Mouse (Mus musculus): ENCODE measurements around the gene Efcab11. TPM values are rescaled to one million over a fixed set of nuclear protein-coding genes. Genes with fewer than 3 reads are reported as not detected.

The Efcab11 gene
- polyA plus RNA-seq, 1 experiment from 2014 or later, result 7.1 TPM

DNA sequence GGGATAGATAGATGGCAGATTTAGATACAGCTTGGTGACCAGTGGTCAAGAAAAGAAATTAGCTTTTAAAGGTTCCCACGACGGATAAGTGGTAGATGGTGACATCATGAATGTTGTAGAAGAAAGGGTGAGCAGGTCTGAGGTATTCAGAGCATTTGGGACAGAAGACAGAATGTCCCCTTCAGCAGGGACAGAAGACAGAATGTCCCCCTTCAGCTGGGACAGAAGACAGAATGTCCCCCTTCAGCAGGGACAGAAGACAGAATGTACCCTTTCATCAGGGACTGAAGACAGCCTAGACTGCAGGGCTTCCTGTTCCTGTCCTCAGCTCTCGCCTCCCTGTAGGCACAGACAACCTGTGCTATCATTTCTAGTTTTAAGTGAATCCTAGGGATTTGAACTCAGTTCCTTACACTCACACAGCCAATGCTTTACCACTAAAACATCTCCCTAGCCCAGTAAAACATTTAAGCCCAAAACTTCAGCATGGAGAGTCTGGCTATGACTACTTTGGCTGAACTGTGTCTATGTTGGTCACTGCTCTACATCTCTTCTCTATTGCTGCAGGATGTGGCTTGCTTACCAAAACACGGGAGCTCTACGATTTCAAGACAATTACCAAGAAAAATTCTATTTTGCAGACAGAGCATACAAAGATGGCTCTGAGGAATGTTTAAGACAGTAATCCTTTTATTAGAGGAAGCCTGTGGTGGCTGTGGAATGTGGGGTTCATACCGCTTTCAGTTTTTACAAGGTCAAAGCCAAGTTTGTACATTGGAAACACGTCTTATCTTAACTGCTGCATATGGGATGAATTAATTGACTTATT is 89.2 kb downstream of the Efcab11 start:
- ATAC-seq, result no peak
- 80% methylated on average over 7 of the region's 7 CpGs for WGBS
- H3K9me3 ChIP-seq (ENCODE audit: control insufficient read depth, low read length), result no peaks in the 10 kb centered on the region
- H3K4me3 ChIP-seq (replicated peaks; ENCODE audit: low read length), result no peak overlapping the region
- no peak overlapping the region for H3K9ac ChIP-seq (replicated peaks; ENCODE audit: low read depth, low read length)
- H3K4me1 ChIP-seq (replicated peaks; ENCODE audit: control insufficient read depth, insufficient read depth, low read length), result 0 out of 2 replicates have a peak, but pooled peaks cover 2% of the 10 kb centered on the region
- no peaks in the 10 kb centered on the region for H3K27me3 ChIP-seq (replicated peaks; ENCODE audit: control insufficient read depth, insufficient read depth, low read length)
- no peak overlapping the region for H3K4me2 ChIP-seq (ENCODE audit: low read length)
- no peak overlapping the region for H3K27ac ChIP-seq (ENCODE audit: low read length)
- no peaks in the 10 kb centered on the region for H3K36me3 ChIP-seq (ENCODE audit: control insufficient read depth, insufficient read depth)

DNA sequence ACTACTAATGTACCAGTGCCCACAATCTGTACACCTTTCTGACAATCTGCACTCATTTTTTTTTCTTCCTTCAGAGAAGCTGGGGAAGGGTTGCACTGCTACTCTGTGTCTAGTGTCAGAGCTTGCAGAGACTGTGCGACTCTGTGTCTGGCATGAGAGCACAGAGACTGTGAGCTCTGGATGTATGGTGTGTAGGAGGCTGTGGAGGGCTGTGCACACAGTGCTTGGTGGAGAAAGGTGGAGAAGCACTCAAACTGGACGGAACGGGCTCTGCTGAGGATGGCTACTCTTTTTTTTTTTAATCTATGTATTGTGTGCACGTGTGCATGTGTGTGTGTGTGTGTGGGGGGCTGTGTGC is 90.1 kb downstream of the Efcab11 start:
- H3K9ac ChIP-seq (replicated peaks; ENCODE audit: low read depth, low read length), result no peak overlapping the region
- 0 out of 2 replicates have a peak, but pooled peaks cover 2% of the 10 kb centered on the region for H3K4me1 ChIP-seq (replicated peaks; ENCODE audit: control insufficient read depth, insufficient read depth, low read length)
- WGBS, result 84% methylated on average over 4 of the region's 4 CpGs
- no peaks in the 10 kb centered on the region for H3K27me3 ChIP-seq (replicated peaks; ENCODE audit: control insufficient read depth, insufficient read depth, low read length)
- H3K36me3 ChIP-seq (ENCODE audit: control insufficient read depth, insufficient read depth), result no peaks in the 10 kb centered on the region
- no peaks in the 10 kb centered on the region for H3K9me3 ChIP-seq (ENCODE audit: control insufficient read depth, low read length)
- H3K27ac ChIP-seq (ENCODE audit: low read length), result no peak overlapping the region
- H3K4me3 ChIP-seq (replicated peaks; ENCODE audit: low read length), result no peak overlapping the region
- no peak for ATAC-seq
- no peak overlapping the region for H3K4me2 ChIP-seq (ENCODE audit: low read length)

DNA sequence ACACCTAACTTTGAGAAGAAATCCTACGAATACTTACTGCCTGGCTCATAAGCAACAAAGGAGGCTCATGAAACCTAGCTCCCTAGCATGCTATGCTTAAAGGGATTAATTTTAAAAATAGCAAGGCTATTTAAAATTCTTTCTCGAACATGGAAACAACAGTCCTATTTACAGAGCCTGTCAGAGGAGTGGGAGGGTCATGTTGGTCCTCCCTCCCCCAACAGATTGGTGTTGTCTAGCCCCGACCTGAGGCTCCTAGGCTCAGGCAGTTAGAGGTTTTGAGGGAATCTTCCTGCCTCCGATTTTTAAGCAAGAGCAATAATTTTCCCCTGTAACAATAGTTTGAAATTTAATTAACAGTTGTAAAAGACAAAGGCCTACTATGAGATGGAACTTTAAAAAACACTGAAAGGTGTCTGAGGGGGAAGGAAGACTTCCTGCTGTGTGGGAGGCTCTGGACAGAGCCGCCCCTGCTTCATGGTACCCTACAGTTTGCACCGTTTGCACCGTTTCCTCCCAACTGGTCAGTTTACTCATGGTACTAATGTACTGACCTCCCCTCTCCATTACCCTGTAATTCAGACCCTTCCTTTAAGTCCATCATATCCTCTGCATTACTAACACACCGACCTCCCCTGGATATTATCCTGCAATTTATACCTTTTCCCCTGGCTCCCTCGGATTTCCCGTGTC is 90.6 kb downstream of the Efcab11 start:
- Histone ChIP-seq H3K27me3 (replicated peaks; ENCODE audit: control insufficient read depth, insufficient read depth, low read length) (no peaks in the 10 kb centered on the region), H3K36me3 (ENCODE audit: control insufficient read depth, insufficient read depth) (no peaks in the 10 kb centered on the region), H3K4me2 (ENCODE audit: low read length) (no peak overlapping the region), H3K9ac (replicated peaks; ENCODE audit: low read depth, low read length) (no peak overlapping the region), H3K4me3 (replicated peaks; ENCODE audit: low read length) (no peak overlapping the region), H3K4me1 (replicated peaks; ENCODE audit: control insufficient read depth, insufficient read depth, low read length) (0 out of 2 replicates have a peak, but pooled peaks cover 2% of the 10 kb centered on the region), H3K9me3 (ENCODE audit: control insufficient read depth, low read length) (no peaks in the 10 kb centered on the region), H3K27ac (ENCODE audit: low read length) (no peak overlapping the region)
- ATAC-seq, result no peak
- WGBS, result 48% methylated on average over 10 of the region's 10 CpGs

DNA sequence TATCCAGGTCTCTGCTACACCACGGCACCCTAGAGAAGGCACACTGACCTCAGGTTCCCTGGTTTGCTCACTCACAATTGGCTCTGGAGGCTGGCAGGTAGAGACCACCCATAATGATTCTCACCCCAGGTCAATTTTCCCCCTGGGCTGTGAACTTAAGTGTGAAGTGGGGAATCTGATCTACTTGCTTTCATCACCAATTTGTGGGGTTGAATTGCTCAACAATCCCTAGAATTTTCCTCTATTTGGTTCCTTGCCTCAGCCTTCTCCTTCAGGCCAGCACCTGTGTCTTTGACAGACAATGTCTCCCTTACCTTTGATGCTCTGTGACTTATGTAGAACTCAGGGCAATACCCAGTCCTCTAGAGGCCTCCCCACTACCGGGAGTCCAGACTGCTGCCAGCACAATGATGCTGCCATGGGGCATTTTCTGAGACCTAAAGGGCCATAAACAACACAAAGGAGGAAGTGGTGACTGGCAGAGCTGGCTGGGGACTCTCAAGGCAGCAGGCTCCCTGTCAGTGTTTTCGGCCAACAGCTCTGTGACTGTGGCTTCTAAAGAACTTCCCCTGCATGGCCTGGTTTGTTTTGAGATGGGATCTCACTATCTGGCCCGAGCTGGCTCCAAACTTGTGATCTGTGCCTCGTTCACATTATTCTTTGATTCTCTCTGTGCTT is 94.8 kb downstream of the Efcab11 start:
- no peak overlapping the region for H3K4me3 ChIP-seq (replicated peaks; ENCODE audit: low read length)
- no peaks in the 10 kb centered on the region for H3K36me3 ChIP-seq (ENCODE audit: control insufficient read depth, insufficient read depth)
- no peak for ATAC-seq
- no peak overlapping the region for H3K9ac ChIP-seq (replicated peaks; ENCODE audit: low read depth, low read length)
- no peaks in the 10 kb centered on the region for H3K9me3 ChIP-seq (ENCODE audit: control insufficient read depth, low read length)
- 65% methylated on average over 5 of the region's 5 CpGs for WGBS
- H3K4me1 ChIP-seq (replicated peaks; ENCODE audit: control insufficient read depth, insufficient read depth, low read length), result 0 out of 2 replicates have a peak, but pooled peaks cover 2% of the 10 kb centered on the region
- H3K4me2 ChIP-seq (ENCODE audit: low read length), result no peak overlapping the region
- no peaks in the 10 kb centered on the region for H3K27me3 ChIP-seq (replicated peaks; ENCODE audit: control insufficient read depth, insufficient read depth, low read length)
- H3K27ac ChIP-seq (ENCODE audit: low read length), result no peak overlapping the region

DNA sequence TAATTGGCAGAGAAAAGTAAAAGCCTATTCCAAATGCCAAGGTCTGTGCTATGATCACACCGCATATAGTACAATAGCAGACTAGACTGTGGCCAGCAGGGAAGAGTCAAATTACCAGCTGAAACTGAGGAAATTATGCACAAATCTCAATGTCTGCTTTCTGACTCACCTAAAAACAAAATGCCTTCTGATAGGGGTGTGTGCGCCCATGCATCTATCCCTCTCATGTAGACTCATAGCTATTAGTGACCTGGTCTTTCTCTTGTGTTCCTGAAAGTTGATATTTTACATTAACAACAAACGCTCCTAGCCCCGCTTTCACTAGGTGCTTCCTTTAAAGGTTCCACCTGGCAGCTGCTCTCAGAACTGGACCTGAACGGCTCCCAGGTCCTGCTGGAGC is 102.5 kb downstream of the Efcab11 start:
- no peak overlapping the region for H3K27ac ChIP-seq (ENCODE audit: low read length)
- no peak overlapping the region for H3K9ac ChIP-seq (replicated peaks; ENCODE audit: low read depth, low read length)
- peaks cover under 1% of the 10 kb centered on the region; the same call in 1 of the 2 replicates for H3K4me1 ChIP-seq (replicated peaks; ENCODE audit: control insufficient read depth, insufficient read depth, low read length)
- no peak overlapping the region for H3K4me3 ChIP-seq (replicated peaks; ENCODE audit: low read length)
- WGBS, result 85% methylated on average over 5 of the region's 5 CpGs
- H3K9me3 ChIP-seq (ENCODE audit: control insufficient read depth, low read length), result no peaks in the 10 kb centered on the region
- H3K27me3 ChIP-seq (replicated peaks; ENCODE audit: control insufficient read depth, insufficient read depth, low read length), result no peaks in the 10 kb centered on the region
- ATAC-seq, result no peak
- H3K4me2 ChIP-seq (ENCODE audit: low read length), result no peak overlapping the region
- no peaks in the 10 kb centered on the region for H3K36me3 ChIP-seq (ENCODE audit: control insufficient read depth, insufficient read depth)

DNA sequence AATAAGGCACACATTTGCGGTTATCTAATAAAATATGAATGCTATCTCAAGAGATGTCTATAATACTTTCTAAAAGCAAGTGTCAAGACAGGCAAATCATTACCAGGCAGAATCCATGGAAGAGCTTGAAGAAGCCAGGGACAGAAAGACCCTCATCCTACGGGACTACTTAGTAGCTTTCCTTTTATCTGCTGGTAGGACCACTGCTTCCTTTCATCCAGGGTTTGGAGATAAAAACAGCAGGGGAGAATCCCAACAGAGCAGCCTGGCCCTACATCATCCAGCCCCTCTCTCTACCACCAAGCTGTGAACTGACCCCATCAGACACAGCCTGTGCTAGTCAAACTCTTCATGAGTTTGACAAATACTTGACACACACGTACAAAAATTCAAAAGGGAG is 103.8 kb downstream of the Efcab11 start:
- Histone ChIP-seq H3K27me3 (replicated peaks; ENCODE audit: control insufficient read depth, insufficient read depth, low read length) (no peaks in the 10 kb centered on the region), H3K4me1 (replicated peaks; ENCODE audit: control insufficient read depth, insufficient read depth, low read length) (peaks cover 5% of the 10 kb centered on the region; the same call in 1 of the 2 replicates), H3K9me3 (ENCODE audit: control insufficient read depth, low read length) (no peaks in the 10 kb centered on the region), H3K27ac (ENCODE audit: low read length) (no peak overlapping the region), H3K4me2 (ENCODE audit: low read length) (no peak overlapping the region), H3K36me3 (ENCODE audit: control insufficient read depth, insufficient read depth) (no peaks in the 10 kb centered on the region), H3K4me3 (replicated peaks; ENCODE audit: low read length) (no peak overlapping the region), H3K9ac (replicated peaks; ENCODE audit: low read depth, low read length) (no peak overlapping the region)
- 81% methylated on average over 3 of the region's 3 CpGs for WGBS
- no peak for ATAC-seq

DNA sequence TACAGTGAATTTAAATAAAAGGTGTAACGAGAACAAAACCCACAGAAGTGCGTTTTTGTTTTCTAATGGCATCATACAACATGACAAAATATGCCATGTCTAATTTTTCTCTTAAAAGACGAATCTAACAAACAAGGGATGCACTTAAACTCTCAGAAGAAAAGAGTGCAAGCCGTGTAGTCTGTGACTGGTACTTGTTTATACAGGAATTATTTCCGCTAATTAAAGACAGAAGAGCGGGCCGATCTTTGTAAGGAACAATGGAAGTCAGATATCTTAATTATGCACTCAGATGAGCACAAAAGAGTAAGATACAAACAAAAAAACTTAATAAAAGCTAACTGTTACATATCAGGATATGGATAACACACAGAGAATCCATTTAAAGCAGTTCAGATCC is 104.3 kb downstream of the Efcab11 start:
- Histone ChIP-seq H3K27me3 (replicated peaks; ENCODE audit: control insufficient read depth, insufficient read depth, low read length) (no peaks in the 10 kb centered on the region), H3K9ac (replicated peaks; ENCODE audit: low read depth, low read length) (no peak overlapping the region), H3K4me3 (replicated peaks; ENCODE audit: low read length) (no peak overlapping the region), H3K4me1 (replicated peaks; ENCODE audit: control insufficient read depth, insufficient read depth, low read length) (peaks cover 5% of the 10 kb centered on the region; the same call in 1 of the 2 replicates), H3K27ac (ENCODE audit: low read length) (no peak overlapping the region), H3K36me3 (ENCODE audit: control insufficient read depth, insufficient read depth) (no peaks in the 10 kb centered on the region), H3K4me2 (ENCODE audit: low read length) (no peak overlapping the region), H3K9me3 (ENCODE audit: control insufficient read depth, low read length) (no peaks in the 10 kb centered on the region)
- no peak; the same call in 1 of the 2 replicates for ATAC-seq
- WGBS, result 29% methylated on average over 7 of the region's 7 CpGs

DNA sequence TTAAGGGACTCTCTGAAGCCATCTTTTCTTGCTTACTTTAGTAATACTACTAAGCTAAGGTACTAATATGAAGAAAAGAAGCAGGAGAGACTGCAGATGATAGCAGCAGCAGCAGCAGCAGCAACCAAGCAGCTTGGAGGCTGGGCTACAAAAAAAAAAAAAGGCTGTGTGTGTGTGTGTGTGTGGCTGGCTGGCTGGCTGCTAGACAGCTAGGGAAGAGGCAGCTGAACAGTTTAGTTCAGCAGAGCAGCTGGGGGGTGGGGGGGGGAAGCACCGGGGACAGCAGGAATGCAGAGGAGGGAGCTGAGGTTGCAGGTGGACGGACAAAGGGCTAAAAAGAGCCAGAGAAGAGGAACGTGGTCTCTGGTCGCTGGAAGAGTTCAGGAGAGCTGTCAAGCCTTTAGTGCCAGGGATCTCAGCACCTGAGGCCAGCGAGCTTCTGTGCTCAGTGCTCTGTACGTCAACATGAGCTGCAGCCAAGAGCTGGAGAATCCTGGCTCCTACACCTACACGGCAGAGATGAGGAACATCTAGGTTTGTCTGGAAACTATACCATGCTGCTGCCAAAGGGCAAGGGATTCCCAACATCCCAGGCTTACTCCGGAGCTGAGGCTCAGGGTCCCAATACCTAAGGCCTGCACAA is 107.6 kb downstream of the Efcab11 start:
- Histone ChIP-seq H3K4me1 (replicated peaks; ENCODE audit: control insufficient read depth, insufficient read depth, low read length) (peaks cover 5% of the 10 kb centered on the region; the same call in 1 of the 2 replicates), H3K36me3 (ENCODE audit: control insufficient read depth, insufficient read depth) (no peaks in the 10 kb centered on the region), H3K27me3 (replicated peaks; ENCODE audit: control insufficient read depth, insufficient read depth, low read length) (no peaks in the 10 kb centered on the region), H3K4me3 (replicated peaks; ENCODE audit: low read length) (no peak overlapping the region), H3K9me3 (ENCODE audit: control insufficient read depth, low read length) (no peaks in the 10 kb centered on the region), H3K9ac (replicated peaks; ENCODE audit: low read depth, low read length) (no peak overlapping the region), H3K4me2 (ENCODE audit: low read length) (no peak overlapping the region), H3K27ac (ENCODE audit: low read length) (no peak overlapping the region)
- WGBS, result 47% methylated on average over 8 of the region's 8 CpGs
- no peak for ATAC-seq

DNA sequence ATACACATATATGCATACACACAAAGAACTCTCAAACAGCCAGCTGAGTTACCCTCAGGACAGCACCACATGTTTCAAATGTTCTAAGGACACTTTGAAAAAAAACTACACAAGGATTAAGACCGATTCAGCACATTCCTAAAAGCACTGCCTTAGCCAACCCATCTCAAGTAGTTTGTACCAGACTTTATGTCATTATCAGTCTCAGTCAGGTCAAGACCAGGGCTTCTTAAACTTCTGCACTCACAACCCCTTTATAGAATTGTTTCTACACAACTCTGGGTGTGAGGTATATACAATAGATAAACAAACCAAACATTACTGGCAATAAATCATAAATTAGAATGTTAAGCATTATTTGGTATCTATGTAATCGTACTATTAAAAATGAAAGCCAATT is 109.4 kb downstream of the Efcab11 start:
- peaks cover 5% of the 10 kb centered on the region; the same call in 1 of the 2 replicates for H3K4me1 ChIP-seq (replicated peaks; ENCODE audit: control insufficient read depth, insufficient read depth, low read length)
- no peak for ATAC-seq
- H3K9me3 ChIP-seq (ENCODE audit: control insufficient read depth, low read length), result no peaks in the 10 kb centered on the region
- H3K9ac ChIP-seq (replicated peaks; ENCODE audit: low read depth, low read length), result no peak overlapping the region
- no peak overlapping the region for H3K4me2 ChIP-seq (ENCODE audit: low read length)
- no peaks in the 10 kb centered on the region for H3K36me3 ChIP-seq (ENCODE audit: control insufficient read depth, insufficient read depth)
- no peak overlapping the region for H3K27ac ChIP-seq (ENCODE audit: low read length)
- WGBS, result 88% methylated on average over 2 of the region's 2 CpGs
- no peaks in the 10 kb centered on the region for H3K27me3 ChIP-seq (replicated peaks; ENCODE audit: control insufficient read depth, insufficient read depth, low read length)
- no peak overlapping the region for H3K4me3 ChIP-seq (replicated peaks; ENCODE audit: low read length)

All from forebrain, embryonic 16.5 days (tissue).